Mouse (Mus musculus) heart, embryonic 13.5 days (tissue): ENCODE results near the gene Cyp26a1. TPM values are rescaled to one million over a fixed set of nuclear protein-coding genes. Genes with fewer than 3 reads are reported as not detected.

ENCODE experiments used
- ATAC-seq: fragments of 200-750 bp; cut with Nextera tagmentation; 2 replicates; pipeline ENCODE4 v1.8.0; 2017; ENCODE audit warnings: moderate TSS enrichment; ENCODE audit not compliant: insufficient number of reproducible peaks, low FRiP score, low TSS enrichment; ENCODE audit errors: extremely low read depth
- H3K27ac ChIP-seq: fragments of 300-500 bp; sonication (generic); replicated peaks from 2 replicates; pipeline ENCODE4 v1.5.1; 2015; ENCODE audit warnings: moderate library complexity, mild to moderate bottlenecking, inconsistent platforms
- H3K27me3 ChIP-seq: fragments of 300-500 bp; sonication (generic); replicated peaks from 2 replicates; pipeline ENCODE4 v1.6.1; 2015; ENCODE audit warnings: mild to moderate bottlenecking, inconsistent platforms
- H3K36me3 ChIP-seq: fragments of 300-500 bp; sonication (generic); 2 replicates; pipeline ENCODE4 v1.6.1; 2015; ENCODE audit warnings: mild to moderate bottlenecking, inconsistent platforms
- H3K4me1 ChIP-seq: fragments of 300-500 bp; sonication (generic); 2 replicates; pipeline ENCODE4 v1.6.1; 2015; ENCODE audit warnings: inconsistent platforms
- H3K4me2 ChIP-seq: fragments of 300-500 bp; sonication (generic); 2 replicates; pipeline ENCODE4 v1.6.1; 2015; ENCODE audit warnings: inconsistent platforms, mild to moderate bottlenecking, moderate library complexity
- H3K4me3 ChIP-seq: fragments of 300-500 bp; sonication (generic); 2 replicates; pipeline ENCODE4 v1.5.1; 2015; ENCODE audit warnings: moderate library complexity, mild to moderate bottlenecking, inconsistent platforms
- H3K9ac ChIP-seq: fragments of 300-500 bp; sonication (generic); 2 replicates; pipeline ENCODE4 v1.6.1; 2015; ENCODE audit warnings: inconsistent platforms, mild to moderate bottlenecking, moderate library complexity
- H3K9me3 ChIP-seq: fragments of 300-500 bp; sonication (generic); 2 replicates; pipeline ENCODE4 v1.6.1; 2016; ENCODE audit warnings: inconsistent platforms
- WGBS: fragments of 180-500 bp; shearing (Covaris S2); methylation state at CpG from one replicate; pipeline ENCODE4 v1.1.7; 2015; ENCODE audit warnings: mixed read lengths; 5-methylcytosine and 5-hydroxymethylcytosine counted together
- polyA plus RNA-seq: library from polyadenylated mRNA; unstranded; fragments of >200 nt; fragmentation: Nextera tagmentation; extraction: Ambion mirVana; gene quantifications from 2 replicates; pipeline ENCODE4 v1.2.1, GENCODE M21; 2015

Cyp26a1 gene
- polyA plus RNA-seq, 1 experiment from 2014 or later, result 0.78 TPM

GRCm38 (mm10) chr19:37686347-37686746 is 11.3 kb upstream of the Cyp26a1 start:
- no peak overlapping the region for H3K27ac ChIP-seq
- H3K27me3 ChIP-seq, result peaks cover 97% of the 10 kb centered on the region
- no peaks in the 10 kb centered on the region for H3K9me3 ChIP-seq
- H3K4me1 ChIP-seq, result peaks cover 27% of the 10 kb centered on the region
- ATAC-seq, result no peak
- H3K9ac ChIP-seq, result no peak overlapping the region
- WGBS, result 11% methylated on average over 23 of the region's 23 CpGs
- H3K4me3 ChIP-seq, result peak overlapping the region; percentile 21; the same call in 1 of the 2 replicates
- H3K36me3 ChIP-seq, result 0 out of 2 replicates have a peak, but pooled peaks cover 2% of the 10 kb centered on the region
- H3K4me2 ChIP-seq, result peak overlapping the region; percentile 43; the same call in 1 of the 2 replicates

- H3K4me3 ChIP-seq, result peak overlapping the region; percentile 21
- WGBS, result 6% methylated on average over 62 of the region's 62 CpGs
- no peak for ATAC-seq
These were observed 10.4 kb upstream of the Cyp26a1 start for GRCm38 (mm10) chr19:37686941-37687850.

GRCm38 (mm10) chr19:37689478-37689877 is 8.1 kb upstream of the Cyp26a1 start:
- no peak for ATAC-seq
- no peak overlapping the region for H3K4me3 ChIP-seq
- no peak overlapping the region for H3K9ac ChIP-seq
- H3K9me3 ChIP-seq, result no peaks in the 10 kb centered on the region
- peaks cover 100% of the 10 kb centered on the region for H3K27me3 ChIP-seq
- WGBS, result 61% methylated on average over 5 of the region's 5 CpGs
- no peaks in the 10 kb centered on the region for H3K36me3 ChIP-seq
- no peak overlapping the region for H3K4me2 ChIP-seq
- H3K27ac ChIP-seq, result no peak overlapping the region
- peaks cover 34% of the 10 kb centered on the region for H3K4me1 ChIP-seq

More at GRCm38 (mm10) chr19:37686941-37687850, 10.4 kb upstream of the Cyp26a1 start:
- Histone ChIP-seq H3K4me1 (peaks cover 27% of the 10 kb centered on the region), H3K27ac (no peak overlapping the region), H3K9ac (no peak overlapping the region), H3K27me3 (peaks cover 99% of the 10 kb centered on the region), H3K9me3 (no peaks in the 10 kb centered on the region), H3K4me2 (peak overlapping the region; percentile 43), H3K36me3 (0 out of 2 replicates have a peak, but pooled peaks cover 2% of the 10 kb centered on the region)

GRCm38 (mm10) chr19:37690716-37691115 is 6.9 kb upstream of the Cyp26a1 start:
- no peak for ATAC-seq
- Histone ChIP-seq H3K4me3 (peak overlapping the region; percentile 30), H3K27ac (no peak overlapping the region), H3K27me3 (peaks cover 100% of the 10 kb centered on the region), H3K9ac (no peak overlapping the region), H3K4me1 (peaks cover 33% of the 10 kb centered on the region), H3K4me2 (peak overlapping the region; percentile 53), H3K9me3 (no peaks in the 10 kb centered on the region), H3K36me3 (no peaks in the 10 kb centered on the region)
- WGBS, result 8% methylated on average over 29 of the region's 29 CpGs

DNA sequence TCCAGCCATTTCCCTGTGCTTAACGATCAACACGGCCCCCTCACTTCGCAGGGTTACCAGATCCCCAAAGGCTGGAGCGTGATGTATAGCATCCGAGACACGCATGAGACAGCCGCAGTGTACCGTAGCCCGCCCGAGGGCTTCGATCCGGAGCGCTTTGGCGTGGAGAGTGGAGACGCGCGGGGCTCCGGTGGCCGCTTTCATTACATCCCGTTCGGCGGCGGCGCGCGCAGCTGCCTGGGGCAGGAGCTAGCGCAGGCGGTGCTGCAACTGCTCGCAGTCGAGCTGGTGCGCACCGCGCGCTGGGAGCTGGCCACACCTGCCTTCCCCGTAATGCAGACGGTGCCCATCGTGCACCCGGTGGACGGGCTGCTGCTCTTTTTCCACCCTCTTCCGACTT is 4.7 kb upstream of the Cyp26a1 start:
- 3% methylated on average over 40 of the region's 40 CpGs for WGBS
- Histone ChIP-seq H3K4me1 (peaks cover 39% of the 10 kb centered on the region), H3K27ac (no peak overlapping the region), H3K27me3 (peaks cover 100% of the 10 kb centered on the region), H3K36me3 (no peaks in the 10 kb centered on the region), H3K9ac (peak overlapping the region; percentile 61; the same call in 1 of the 2 replicates), H3K9me3 (no peaks in the 10 kb centered on the region), H3K4me2 (peak overlapping the region; percentile 83), H3K4me3 (peak overlapping the region; percentile 54)
- no peak for ATAC-seq

DNA sequence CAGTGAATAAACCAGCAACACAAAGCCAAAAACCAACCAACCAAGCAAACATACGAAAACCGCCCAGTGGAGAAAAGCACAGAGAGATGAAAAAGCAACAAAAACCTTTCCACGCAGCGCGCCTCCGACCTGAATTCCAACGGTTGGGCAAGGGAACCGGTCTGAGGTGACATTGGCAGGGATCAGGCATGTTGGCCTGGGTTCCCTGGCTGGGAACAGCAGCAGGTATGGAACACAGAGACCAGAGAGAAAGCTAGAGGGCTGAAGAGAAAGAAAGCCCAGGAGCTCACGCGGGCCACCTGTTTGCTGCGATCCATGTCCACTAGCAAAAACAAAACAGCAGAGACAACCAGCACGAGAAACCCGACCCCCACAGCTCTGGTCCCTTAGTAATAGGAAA is 2.5 kb upstream of the Cyp26a1 start:
- no peak overlapping the region for H3K9ac ChIP-seq
- H3K9me3 ChIP-seq, result no peaks in the 10 kb centered on the region
- no peak overlapping the region for H3K27ac ChIP-seq
- WGBS, result 55% methylated on average over 13 of the region's 13 CpGs
- H3K36me3 ChIP-seq, result no peaks in the 10 kb centered on the region
- no peak for ATAC-seq
- H3K27me3 ChIP-seq, result peaks cover 100% of the 10 kb centered on the region
- no peak overlapping the region for H3K4me3 ChIP-seq
- no peak overlapping the region for H3K4me2 ChIP-seq
- H3K4me1 ChIP-seq, result peaks cover 52% of the 10 kb centered on the region

GRCm38 (mm10) chr19:37695762-37696602 is 1.6 kb upstream of the Cyp26a1 start:
- WGBS, result 5% methylated on average over 42 of the region's 42 CpGs
- peak overlapping the region; percentile 83 for H3K4me2 ChIP-seq

DNA sequence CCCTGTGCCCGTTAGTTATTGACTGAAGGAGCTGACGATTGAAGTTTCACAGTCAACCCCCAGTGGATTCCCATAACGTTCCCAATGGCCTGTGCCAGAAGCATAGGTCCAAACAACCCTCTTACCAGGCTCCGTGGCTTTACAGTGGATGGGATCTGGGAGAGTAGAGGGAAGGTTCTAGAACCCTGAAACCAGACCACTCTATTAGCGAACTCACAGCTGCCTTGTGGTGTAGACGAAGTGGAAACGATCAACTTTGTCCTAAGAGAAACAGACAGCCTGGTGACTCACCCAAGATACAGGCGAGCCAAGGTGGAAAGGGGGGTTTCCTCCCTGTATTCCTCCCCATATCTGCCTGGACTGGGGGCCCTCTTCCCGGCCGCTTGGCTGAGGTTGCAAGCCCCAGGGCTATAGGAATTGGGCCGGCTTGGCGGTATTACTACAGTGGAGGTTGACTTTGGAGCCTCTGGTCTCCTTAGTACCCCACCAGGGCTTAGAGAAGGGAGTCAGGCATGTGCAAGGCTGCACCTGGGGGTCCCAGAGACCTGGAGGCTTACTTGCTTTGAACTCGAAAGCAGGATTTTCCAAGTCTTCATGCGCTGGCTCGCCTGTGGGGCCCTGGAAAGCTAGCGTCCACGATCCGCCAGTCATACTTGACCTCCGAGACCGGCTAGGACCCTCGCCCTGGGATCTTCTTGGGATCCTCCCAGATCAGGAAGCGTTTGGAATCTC is 829 bp upstream of the Cyp26a1 start:
- H3K36me3 ChIP-seq, result no peaks in the 10 kb centered on the region
- ATAC-seq, result no peak

More at GRCm38 (mm10) chr19:37695762-37696602, 1.6 kb upstream of the Cyp26a1 start:
- 0 out of 2 replicates have a peak overlapping the region, but pooled peaks have one; percentile 3 for H3K9ac ChIP-seq
- ATAC-seq, result no peak
- H3K27me3 ChIP-seq, result peaks cover 100% of the 10 kb centered on the region
- no peak overlapping the region for H3K27ac ChIP-seq
- H3K4me3 ChIP-seq, result peak overlapping the region; percentile 54
- no peaks in the 10 kb centered on the region for H3K9me3 ChIP-seq
- H3K4me1 ChIP-seq, result peaks cover 47% of the 10 kb centered on the region
- H3K36me3 ChIP-seq, result no peaks in the 10 kb centered on the region

DNA sequence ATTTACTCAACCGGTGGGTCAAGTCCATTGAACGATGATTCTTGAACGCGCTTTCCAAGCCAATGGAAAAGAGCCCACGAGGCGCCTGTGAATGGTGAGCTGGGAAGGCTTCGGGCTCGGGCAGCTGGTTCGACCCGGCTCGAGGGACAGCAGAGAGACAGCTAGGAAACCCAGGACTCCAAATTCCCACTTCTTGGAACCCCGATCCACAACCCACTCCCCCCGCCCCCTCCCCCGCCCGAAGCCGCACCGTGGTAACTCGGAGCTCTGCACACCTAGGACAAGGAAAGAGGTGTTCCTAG is 312 bp upstream of the Cyp26a1 start:
- H3K4me1 ChIP-seq, result peaks cover 50% of the 10 kb centered on the region
- peak overlapping the region; percentile 54 for H3K4me3 ChIP-seq
- peak overlapping the region; percentile 83 for H3K4me2 ChIP-seq
- peak overlapping the region; percentile 40; the same call in 1 of the 2 replicates for H3K9ac ChIP-seq
- H3K36me3 ChIP-seq, result no peaks in the 10 kb centered on the region
- no peaks in the 10 kb centered on the region for H3K9me3 ChIP-seq
- no peak for ATAC-seq
- WGBS, result under 1% methylated on average over 18 of the region's 18 CpGs
- no peak overlapping the region for H3K27ac ChIP-seq
- H3K27me3 ChIP-seq, result peaks cover 100% of the 10 kb centered on the region

More for the DNA sequence above, 829 bp upstream of the Cyp26a1 start:
- H3K27ac ChIP-seq, result no peak overlapping the region
- peak overlapping the region; percentile 83 for H3K4me2 ChIP-seq
- H3K4me1 ChIP-seq, result peaks cover 47% of the 10 kb centered on the region
- peaks cover 100% of the 10 kb centered on the region for H3K27me3 ChIP-seq
- H3K9ac ChIP-seq, result 0 out of 2 replicates have a peak overlapping the region, but pooled peaks have one; percentile 10
- WGBS, result under 1% methylated on average over 22 of the region's 22 CpGs
- peak overlapping the region; percentile 54 for H3K4me3 ChIP-seq
- H3K9me3 ChIP-seq, result no peaks in the 10 kb centered on the region

GRCm38 (mm10) chr19:37698273-37699160 is 919 bp downstream of the Cyp26a1 start:
- Histone ChIP-seq H3K27me3 (peaks cover 100% of the 10 kb centered on the region), H3K9ac (no peak overlapping the region), H3K36me3 (no peaks in the 10 kb centered on the region), H3K4me2 (peak overlapping the region; percentile 83), H3K4me1 (peaks cover 42% of the 10 kb centered on the region), H3K4me3 (peak overlapping the region; percentile 54), H3K27ac (no peak overlapping the region), H3K9me3 (no peaks in the 10 kb centered on the region)
- ATAC-seq, result 0 out of 2 replicates have a peak, but pooled peaks have one; percentile 22
- WGBS, result under 1% methylated on average over 63 of the region's 63 CpGs
